Mouse (Mus musculus): ENCODE data around the gene Prkca.

Prkca gene

GRCm38 (mm10) chr11:108258811-108259266 lies 84.9 kb downstream of the Prkca start:
- DNase-seq: no peak

GRCm38 (mm10) chr11:108257921-108258320 lies 85.8 kb downstream of the Prkca start:
- no peak for DNase-seq

- DNase-seq: no peak
Measured at GRCm38 (mm10) chr11:108254681-108255080, 89.0 kb downstream of the Prkca start.

GRCm38 (mm10) chr11:108251924-108252775 lies 91.6 kb downstream of the Prkca start:
- no peak for DNase-seq

GRCm38 (mm10) chr11:108250829-108251637 lies 92.7 kb downstream of the Prkca start:
- DNase-seq: no peak

GRCm38 (mm10) chr11:108250146-108250635 lies 93.5 kb downstream of the Prkca start:
- no peak for DNase-seq

GRCm38 (mm10) chr11:108249487-108249886 lies 94.2 kb downstream of the Prkca start:
- no peak for DNase-seq

GRCm38 (mm10) chr11:108249047-108249403 lies 94.7 kb downstream of the Prkca start:
- DNase-seq: no peak

- no peak for DNase-seq
Measured at GRCm38 (mm10) chr11:108248218-108249046, 95.3 kb downstream of the Prkca start.

GRCm38 (mm10) chr11:108247121-108247863 lies 96.4 kb downstream of the Prkca start:
- DNase-seq: no peak

GRCm38 (mm10) chr11:108246267-108246702 lies 97.4 kb downstream of the Prkca start:
- no peak for DNase-seq

- no peak for DNase-seq
Measured at GRCm38 (mm10) chr11:108244241-108244640, 99.5 kb downstream of the Prkca start.

GRCm38 (mm10) chr11:108243633-108244032 lies 100.1 kb downstream of the Prkca start:
- no peak for DNase-seq

GRCm38 (mm10) chr11:108240924-108241498 lies 102.7 kb downstream of the Prkca start:
- DNase-seq: no peak

- no peak for DNase-seq
Measured at GRCm38 (mm10) chr11:108239173-108239572, 104.6 kb downstream of the Prkca start.

GRCm38 (mm10) chr11:108236754-108237428 lies 106.8 kb downstream of the Prkca start:
- no peak for DNase-seq

- no peak for DNase-seq
Measured at GRCm38 (mm10) chr11:108236195-108236594, 107.5 kb downstream of the Prkca start.

- DNase-seq: no peak
Measured at GRCm38 (mm10) chr11:108235081-108235703, 108.5 kb downstream of the Prkca start.

GRCm38 (mm10) chr11:108233015-108233414 lies 110.7 kb downstream of the Prkca start:
- no peak for DNase-seq

- DNase-seq: no peak
Measured at GRCm38 (mm10) chr11:108230101-108230500, 113.6 kb downstream of the Prkca start.

Measured in right cerebral cortex, postnatal 4 days (tissue).